Mouse (Mus musculus): ENCODE data around the gene Cdan1.
"Not testable (repeated sequence)": the region's sequence is repeated elsewhere in the genome, so short reads cannot be mapped to it uniquely, and the experiment has no call there.

The Cdan1 gene

GRCm38 (mm10) chr2:120761922-120762321 lies 88.0 kb downstream of the Cdan1 start:
- in situ Hi-C loops (cut with MboI; ENCODE audit: low sequenced_read_pairs), result no loop called here

- in situ Hi-C loops (cut with MboI; ENCODE audit: low sequenced_read_pairs), result no loop called here
Observed at GRCm38 (mm10) chr2:120748041-120748440, 101.9 kb downstream of the Cdan1 start.

- in situ Hi-C loops (cut with MboI; ENCODE audit: low sequenced_read_pairs), result no loop called here
Observed at GRCm38 (mm10) chr2:120745496-120745895, 104.4 kb downstream of the Cdan1 start.

- in situ Hi-C loops (cut with MboI; ENCODE audit: low sequenced_read_pairs), result no loop called here
Observed at GRCm38 (mm10) chr2:120731877-120732530, 117.9 kb downstream of the Cdan1 start.

- in situ Hi-C loops (cut with MboI; ENCODE audit: low sequenced_read_pairs), result no loop called here
Observed at GRCm38 (mm10) chr2:120731167-120731862, 118.6 kb downstream of the Cdan1 start.

- in situ Hi-C loops (cut with MboI; ENCODE audit: low sequenced_read_pairs), result no loop called here
Observed at GRCm38 (mm10) chr2:120730639-120731166, 119.2 kb downstream of the Cdan1 start.

- in situ Hi-C loops (cut with MboI; ENCODE audit: low sequenced_read_pairs), result no loop called here
Observed at GRCm38 (mm10) chr2:120729775-120730585, 119.9 kb downstream of the Cdan1 start.

GRCm38 (mm10) chr2:120724176-120724575 lies 125.8 kb downstream of the Cdan1 start:
- in situ Hi-C loops (cut with MboI; ENCODE audit: low sequenced_read_pairs), result no loop called here

- in situ Hi-C loops (cut with MboI; ENCODE audit: low sequenced_read_pairs), result no loop called here
Observed at GRCm38 (mm10) chr2:120723621-120724020, 126.3 kb downstream of the Cdan1 start.

- in situ Hi-C loops (cut with MboI; ENCODE audit: low sequenced_read_pairs), result no loop called here
Observed at GRCm38 (mm10) chr2:120722491-120722890, 127.4 kb downstream of the Cdan1 start.

- in situ Hi-C loops (cut with MboI; ENCODE audit: low sequenced_read_pairs), result no loop called here
Observed at GRCm38 (mm10) chr2:120721911-120722310, 128.0 kb downstream of the Cdan1 start.

GRCm38 (mm10) chr2:120720821-120721220 lies 129.1 kb downstream of the Cdan1 start:
- in situ Hi-C loops (cut with MboI; ENCODE audit: low sequenced_read_pairs), result no loop called here

- in situ Hi-C loops (cut with MboI; ENCODE audit: low sequenced_read_pairs), result no loop called here
Observed at GRCm38 (mm10) chr2:120718496-120718895, 131.4 kb downstream of the Cdan1 start.

GRCm38 (mm10) chr2:120713441-120713840 lies 136.5 kb downstream of the Cdan1 start:
- in situ Hi-C loops (cut with MboI; ENCODE audit: low sequenced_read_pairs), result no loop called here

- in situ Hi-C loops (cut with MboI; ENCODE audit: low sequenced_read_pairs), result no loop called here
Observed at GRCm38 (mm10) chr2:120710948-120711347, 139.0 kb downstream of the Cdan1 start.

- in situ Hi-C loops (cut with MboI; ENCODE audit: low sequenced_read_pairs), result no loop called here
Observed at GRCm38 (mm10) chr2:120710154-120710553, 139.8 kb downstream of the Cdan1 start.

- in situ Hi-C loops (cut with MboI; ENCODE audit: low sequenced_read_pairs), result no loop called here
Observed at GRCm38 (mm10) chr2:120707041-120707440, 142.9 kb downstream of the Cdan1 start.

GRCm38 (mm10) chr2:120702675-120703074 lies 147.3 kb downstream of the Cdan1 start:
- in situ Hi-C loops (cut with MboI; ENCODE audit: low sequenced_read_pairs), result no loop called here

GRCm38 (mm10) chr2:120700379-120700885 lies 149.5 kb downstream of the Cdan1 start:
- in situ Hi-C loops (cut with MboI; ENCODE audit: low sequenced_read_pairs), result no loop called here

GRCm38 (mm10) chr2:120697767-120698166 lies 152.2 kb downstream of the Cdan1 start:
- in situ Hi-C loops (cut with MboI; ENCODE audit: low sequenced_read_pairs), result no loop called here

GRCm38 (mm10) chr2:120681151-120681550 lies 168.8 kb downstream of the Cdan1 start:
- in situ Hi-C loops (cut with MboI; ENCODE audit: low sequenced_read_pairs), result not testable (repeated sequence)

All from CH12F3 (cell line).